ENCODE assay signal across 9 mouse cellular contexts in genomic region chr3:89853752-89854151, GRCm38 (mm10). TPM values are rescaled to one million over a fixed set of nuclear protein-coding genes. Genes with fewer than 3 reads are reported as not detected.
DNase-seq lines count a peak whose midpoint lies in the region; ATAC-seq lines count a peak whose summit lies in the region.
"Had no signal": no experiment of that assay in that cellular context is flagged by ENCODE, and none has a peak within 500 bp of the region (broad histone marks: within the 10 kb centered on the region; RNA-seq: fewer than 3 reads in every experiment).

No protein-coding gene starts in this region.

- no peaks in the 10 kb centered on the region for H3K9me3 ChIP-seq in embryonic facial prominence, embryonic 15.5 days (replicated peaks)
- H3K9me3 ChIP-seq in lung, embryonic 16.5 days (ENCODE audit: control insufficient read depth, low read length) = no peaks in the 10 kb centered on the region
- H3K9me3 ChIP-seq in forebrain, embryonic 15.5 days = no peaks in the 10 kb centered on the region

- DNase-seq in gastrocnemius, adult 18-20 months (ENCODE audit: low spot score) = peak; percentile 28
- DNase-seq in gastrocnemius, adult 8-10 months (ENCODE audit: low spot score in 2 of 2) = no peak
- DNase-seq in kidney, adult 9 months = peak; percentile 81
- DNase-seq in layer of hippocampus, adult 11-12 months (ENCODE audit: low spot score) = no peak
- DNase-seq in cerebellum, adult 11 months = no peak

- 0 out of 2 replicates have a peak overlapping the region, but pooled peaks have one; percentile 28 for H3K27ac ChIP-seq in embryonic facial prominence, embryonic 15.5 days (replicated peaks)
- H3K27ac ChIP-seq in lung, embryonic 16.5 days (ENCODE audit: low read length) = peak overlapping the region; percentile 83
- no peak overlapping the region for H3K27ac ChIP-seq in forebrain, embryonic 15.5 days (replicated peaks)

- H3K4me3 ChIP-seq in embryonic facial prominence, embryonic 15.5 days (replicated peaks) = no peak overlapping the region
- no peak overlapping the region for H3K4me3 ChIP-seq in lung, embryonic 16.5 days (ENCODE audit: low read length)
- H3K4me3 ChIP-seq in forebrain, embryonic 15.5 days = no peak overlapping the region

- no peaks in the 10 kb centered on the region; the same call in 1 of the 2 replicates for H3K27me3 ChIP-seq in embryonic facial prominence, embryonic 15.5 days
- no peaks in the 10 kb centered on the region for H3K27me3 ChIP-seq in lung, embryonic 16.5 days (ENCODE audit: control insufficient read depth, insufficient read depth, low read depth, low read length)
- no peaks in the 10 kb centered on the region for H3K27me3 ChIP-seq in forebrain, embryonic 15.5 days

- H3K4me1 ChIP-seq in embryonic facial prominence, embryonic 15.5 days = no peaks in the 10 kb centered on the region
- no peaks in the 10 kb centered on the region for H3K4me1 ChIP-seq in lung, embryonic 16.5 days (replicated peaks; ENCODE audit: control insufficient read depth, insufficient read depth, low read length)
- H3K4me1 ChIP-seq in forebrain, embryonic 15.5 days = no peaks in the 10 kb centered on the region

- H3K9ac ChIP-seq in embryonic facial prominence, embryonic 15.5 days = no peak overlapping the region
- no peak overlapping the region for H3K9ac ChIP-seq in lung, embryonic 16.5 days (ENCODE audit: low read length)
- H3K9ac ChIP-seq in forebrain, embryonic 15.5 days (replicated peaks) = no peak overlapping the region

- no peaks in the 10 kb centered on the region for H3K36me3 ChIP-seq in embryonic facial prominence, embryonic 15.5 days
- no peaks in the 10 kb centered on the region; the same call in 1 of the 2 replicates for H3K36me3 ChIP-seq in lung, embryonic 16.5 days (ENCODE audit: control insufficient read depth, insufficient read depth, low read length)
- H3K36me3 ChIP-seq in forebrain, embryonic 15.5 days = no peaks in the 10 kb centered on the region

- 73% methylated on average over 5 of the region's 5 CpGs for WGBS in embryonic facial prominence, embryonic 15.5 days
- 63% methylated on average over 5 of the region's 5 CpGs for WGBS in lung, embryonic 16.5 days
- WGBS in forebrain, embryonic 15.5 days = 67% methylated on average over 5 of the region's 5 CpGs

- H3K4me2 ChIP-seq in embryonic facial prominence, embryonic 15.5 days (replicated peaks) = no peak overlapping the region
- H3K4me2 ChIP-seq in lung, embryonic 16.5 days (ENCODE audit: low read depth, low read length) = no peak overlapping the region; the same call in 1 of the 2 replicates
- no peak overlapping the region for H3K4me2 ChIP-seq in forebrain, embryonic 15.5 days (replicated peaks)

- ATAC-seq in embryonic facial prominence, embryonic 15.5 days (ENCODE audit: insufficient number of reproducible peaks, low FRiP score, low TSS enrichment, low read depth) = no peak
- ATAC-seq in lung, embryonic 16.5 days (ENCODE audit: low read depth) = peak; percentile 82
- ATAC-seq in forebrain, embryonic 15.5 days (replicated peaks) = no peak
- ATAC-seq: inflammation-experienced regulatory T-cells, adult 6 months had no signal

RNA-seq across cellular contexts. Expression of gene She, which starts 22.6 kb away (rescaled TPM):
- total RNA-seq in gastrocnemius, adult 18-20 months (2021) = 1 to 10 TPM; 2.8 to 4.8 TPM
- 1 to 10 TPM; 2.8 to 3.8 (median 3.3) TPM for total RNA-seq in gastrocnemius, adult 8-10 months (2022)
- 3.5 and 4.0 TPM in 2 replicates for polyA plus RNA-seq in embryonic facial prominence, embryonic 15.5 days (2015; fragmentation: Nextera tagmentation; extraction: Ambion mirVana)
- 8.8 and 9.3 TPM in 2 replicates for polyA plus RNA-seq in lung, embryonic 16.5 days (2015; fragmentation: Nextera tagmentation; extraction: Ambion mirVana)
- polyA plus RNA-seq in forebrain, embryonic 15.5 days (2015; fragmentation: Nextera tagmentation; extraction: Ambion mirVana) = 1.1 and 1.3 TPM in 2 replicates

RNA-seq across cellular contexts. Expression of gene Il6ra, which starts 59.2 kb away (rescaled TPM):
- total RNA-seq in gastrocnemius, adult 18-20 months (2021) = 1 to 10 TPM; 3.1 to 7.2 TPM
- total RNA-seq in gastrocnemius, adult 8-10 months (2022) = 10 to 100 TPM in 1 of 4 experiments, 1 to 10 TPM in 3; 1.6 to 11.5 (median 2.8) TPM
- 3.4 and 3.6 TPM in 2 replicates for polyA plus RNA-seq in embryonic facial prominence, embryonic 15.5 days (2015; fragmentation: Nextera tagmentation; extraction: Ambion mirVana)
- polyA plus RNA-seq in lung, embryonic 16.5 days (2015; fragmentation: Nextera tagmentation; extraction: Ambion mirVana) = 5.2 and 5.6 TPM in 2 replicates
- 0.73 and 0.82 TPM in 2 replicates for polyA plus RNA-seq in forebrain, embryonic 15.5 days (2015; fragmentation: Nextera tagmentation; extraction: Ambion mirVana)

Comparison
In these comparisons a context has a peak if more than half of its experiments do, and no peak if none do; other contexts are left out.
1. DNase-seq: peak in gastrocnemius, adult 18-20 months (single experiment) and kidney, adult 9 months (single experiment); none in gastrocnemius, adult 8-10 months (0 of 2), layer of hippocampus, adult 11-12 months (single experiment) and cerebellum, adult 11 months (single experiment).